Mouse (Mus musculus) intestine, postnatal 0 days (tissue): ENCODE measurements around the gene Celf2. TPM values are rescaled to one million over a fixed set of nuclear protein-coding genes. Genes with fewer than 3 reads are reported as not detected.

ENCODE experiments used
- ATAC-seq: fragments of 200-750 bp; cut with Nextera tagmentation; 2 replicates; pipeline ENCODE4 v1.8.0; 2017; ENCODE audit warnings: mild to moderate bottlenecking, moderate TSS enrichment, moderate library complexity
- H3K27ac ChIP-seq: fragments of 300-500 bp; sonication (generic); 2 replicates; pipeline ENCODE4 v1.5.1; 2014; ENCODE audit warnings: mild to moderate bottlenecking, low read depth, low read length, moderate library complexity
- H3K27me3 ChIP-seq: fragments of 300-500 bp; sonication (generic); replicated peaks from 2 replicates; pipeline ENCODE4 v1.6.1; 2014; ENCODE audit warnings: low read length, mixed read lengths; ENCODE audit not compliant: control insufficient read depth, insufficient read depth
- H3K36me3 ChIP-seq: fragments of 300-500 bp; sonication (generic); 2 replicates; pipeline ENCODE4 v1.6.1; 2014; ENCODE audit warnings: mild to moderate bottlenecking, moderate library complexity; ENCODE audit not compliant: control insufficient read depth, insufficient read depth
- H3K4me1 ChIP-seq: fragments of 300-500 bp; sonication (generic); replicated peaks from 2 replicates; pipeline ENCODE4 v1.6.1; 2014; ENCODE audit warnings: antibody characterized with exemption, low read length, mixed read lengths; ENCODE audit not compliant: control insufficient read depth, insufficient read depth
- H3K4me2 ChIP-seq: fragments of 300-500 bp; sonication (generic); replicated peaks from 2 replicates; pipeline ENCODE4 v1.6.1; 2014; ENCODE audit warnings: low read depth, mild to moderate bottlenecking, moderate library complexity
- H3K4me3 ChIP-seq: fragments of 300-500 bp; sonication (generic); 2 replicates; pipeline ENCODE4 v1.5.1; 2014; ENCODE audit warnings: low read depth, low read length
- H3K9ac ChIP-seq: fragments of 300-500 bp; sonication (generic); 2 replicates; pipeline ENCODE4 v1.6.1; 2014; ENCODE audit warnings: mild to moderate bottlenecking, low read depth, low read length
- H3K9me3 ChIP-seq: fragments of 300-500 bp; sonication (generic); 2 replicates; pipeline ENCODE4 v1.6.1; 2016; ENCODE audit warnings: mixed run types; ENCODE audit not compliant: control insufficient read depth
- CTCF ChIP-seq: sonication (generic); IDR thresholded peaks from 2 replicates; pipeline ENCODE4 v1.5.1; 2016; ENCODE audit warnings: low read depth, mild to moderate bottlenecking, control low read depth, antibody characterized with exemption, moderate library complexity
- WGBS: fragments of 180-500 bp; shearing (Covaris S2); extraction: QIAGEN DNeasy Blood & Tissue Kit; methylation state at CpG from one replicate; pipeline ENCODE4 v1.1.7; 2014; 5-methylcytosine and 5-hydroxymethylcytosine counted together
- polyA plus RNA-seq: library from polyadenylated mRNA; unstranded; fragments of >200 nt; fragmentation: Nextera tagmentation; extraction: Ambion mirVana; gene quantifications from 2 replicates; pipeline ENCODE4 v1.2.1, GENCODE M21; 2015

The Celf2 gene
- polyA plus RNA-seq, 1 experiment from 2014 or later = 16.8 TPM

DNA sequence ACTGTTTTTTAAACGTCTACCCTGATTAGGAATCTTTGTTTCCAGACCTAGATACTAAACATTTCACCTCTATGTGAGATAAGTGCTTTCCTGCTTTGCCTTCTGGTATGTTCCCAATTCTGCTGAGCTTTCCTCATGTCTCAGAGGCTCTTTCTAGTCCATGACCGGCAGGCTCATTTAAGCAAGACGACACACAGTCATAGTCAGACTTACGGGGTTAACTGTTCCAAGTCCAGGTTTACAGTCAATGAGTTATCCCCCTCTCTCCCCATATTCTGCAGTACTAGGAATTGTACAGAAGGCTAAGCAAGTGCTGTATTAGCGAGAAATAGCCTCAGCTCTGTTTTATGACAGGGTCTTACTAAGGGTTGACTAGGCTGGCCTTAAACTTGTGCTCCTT is 936.4 kb downstream of the Celf2 start:
- Histone ChIP-seq H3K4me3 (no peak overlapping the region), H3K4me1 (no peaks in the 10 kb centered on the region), H3K27ac (no peak overlapping the region), H3K9me3 (no peaks in the 10 kb centered on the region), H3K9ac (no peak overlapping the region), H3K4me2 (no peak overlapping the region), H3K27me3 (no peaks in the 10 kb centered on the region), H3K36me3 (no peaks in the 10 kb centered on the region)
- ATAC-seq = no peak
- TF ChIP-seq CTCF = no peak
- WGBS = 83% methylated on average over 5 of the region's 5 CpGs

- WGBS = 61% methylated on average over 1 of the region's 1 CpGs
- Histone ChIP-seq H3K9me3 (no peaks in the 10 kb centered on the region), H3K4me2 (no peak overlapping the region), H3K4me3 (no peak overlapping the region), H3K27ac (no peak overlapping the region), H3K36me3 (no peaks in the 10 kb centered on the region), H3K4me1 (no peaks in the 10 kb centered on the region), H3K9ac (no peak overlapping the region), H3K27me3 (no peaks in the 10 kb centered on the region)
- no peak for TF ChIP-seq CTCF
- ATAC-seq = no peak
These were observed 940.3 kb downstream of the Celf2 start for GRCm38 (mm10) chr2:6569040-6569542.

DNA sequence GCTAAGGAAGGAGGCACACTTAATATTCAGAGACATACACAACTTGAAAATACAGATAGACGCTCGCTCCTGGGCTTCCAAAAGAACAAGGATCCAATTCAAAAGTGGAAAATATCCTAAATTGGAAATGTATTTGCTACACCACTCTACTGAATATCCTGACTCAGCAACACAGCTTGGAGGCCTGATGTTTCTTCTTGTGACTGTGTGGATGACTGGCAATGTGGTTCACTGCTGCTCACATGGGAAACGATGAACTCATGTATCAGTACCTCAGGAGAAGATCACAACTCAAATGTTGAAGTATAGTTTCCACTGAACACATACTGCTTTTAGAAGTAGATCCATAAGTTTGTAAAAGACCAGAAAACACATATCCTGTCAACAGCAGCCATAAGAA is 944.2 kb downstream of the Celf2 start:
- H3K4me2 ChIP-seq = no peak overlapping the region
- H3K27me3 ChIP-seq = no peaks in the 10 kb centered on the region
- no peak for ATAC-seq
- no peak for TF ChIP-seq CTCF
- 89% methylated on average over 3 of the region's 3 CpGs for WGBS
- no peak overlapping the region for H3K27ac ChIP-seq
- H3K9ac ChIP-seq = no peak overlapping the region
- H3K36me3 ChIP-seq = no peaks in the 10 kb centered on the region
- H3K9me3 ChIP-seq = no peaks in the 10 kb centered on the region
- no peak overlapping the region for H3K4me3 ChIP-seq
- no peaks in the 10 kb centered on the region for H3K4me1 ChIP-seq

GRCm38 (mm10) chr2:6561337-6561736 is 948.0 kb downstream of the Celf2 start:
- no peaks in the 10 kb centered on the region for H3K4me1 ChIP-seq
- no peak for TF ChIP-seq CTCF
- no peaks in the 10 kb centered on the region for H3K27me3 ChIP-seq
- H3K27ac ChIP-seq = no peak overlapping the region
- no peak overlapping the region for H3K9ac ChIP-seq
- no peaks in the 10 kb centered on the region for H3K36me3 ChIP-seq
- H3K9me3 ChIP-seq = no peaks in the 10 kb centered on the region
- ATAC-seq = no peak
- H3K4me2 ChIP-seq = no peak overlapping the region
- 96% methylated on average over 3 of the region's 3 CpGs for WGBS
- no peak overlapping the region for H3K4me3 ChIP-seq

DNA sequence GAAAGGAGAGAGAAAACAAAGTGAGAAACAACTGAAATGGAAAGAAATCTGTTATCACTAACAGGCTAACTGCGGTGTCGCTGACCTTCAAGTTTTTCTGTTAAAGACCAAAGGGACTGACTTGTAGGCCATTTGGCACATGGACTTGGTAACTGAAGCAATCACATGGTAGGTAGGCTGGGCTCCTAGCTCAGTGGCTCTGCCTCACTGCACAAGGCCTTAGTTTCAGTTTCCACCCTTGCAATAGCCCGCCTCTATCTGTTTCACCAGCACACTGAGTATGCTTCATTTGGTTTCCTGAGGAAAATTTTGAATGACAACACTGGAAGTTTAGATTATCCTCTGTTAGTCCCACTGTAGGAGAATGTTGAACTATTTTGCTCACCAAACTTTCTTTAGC is 948.6 kb downstream of the Celf2 start:
- no peaks in the 10 kb centered on the region for H3K9me3 ChIP-seq
- TF ChIP-seq CTCF = no peak

GRCm38 (mm10) chr2:6559581-6559980 is 949.8 kb downstream of the Celf2 start:
- Histone ChIP-seq H3K9ac (no peak overlapping the region), H3K9me3 (no peaks in the 10 kb centered on the region), H3K4me3 (no peak overlapping the region), H3K4me1 (no peaks in the 10 kb centered on the region), H3K36me3 (no peaks in the 10 kb centered on the region), H3K4me2 (no peak overlapping the region), H3K27me3 (no peaks in the 10 kb centered on the region), H3K27ac (no peak overlapping the region)
- ATAC-seq = no peak
- TF ChIP-seq CTCF = no peak
- WGBS = 93% methylated on average over 2 of the region's 2 CpGs

More for the DNA sequence above, 948.6 kb downstream of the Celf2 start:
- Histone ChIP-seq H3K4me2 (no peak overlapping the region), H3K27me3 (no peaks in the 10 kb centered on the region), H3K4me3 (no peak overlapping the region), H3K36me3 (no peaks in the 10 kb centered on the region), H3K4me1 (no peaks in the 10 kb centered on the region), H3K27ac (no peak overlapping the region), H3K9ac (no peak overlapping the region)
- ATAC-seq = peak; percentile 43; the same call in 1 of the 2 replicates
- WGBS = 71% methylated on average over 3 of the region's 3 CpGs
